Mouse (Mus musculus) frontal cortex, adult (tissue): ENCODE data around the gene Adgrg5.

Experiments
- ATAC-seq: cut with Nextera tagmentation; 2 replicates; pipeline ENCODE4 v1.9.2; 2017; ENCODE audit warnings: mild to moderate bottlenecking, moderate library complexity, mixed read lengths; ENCODE audit not compliant: low TSS enrichment

The Adgrg5 gene

GRCm38 (mm10) chr8:94923405-94923804 is at the start of gene Adgrg5:
Gene Adgrg5, plus strand, starts transcription at chr8:94923694.
- ATAC-seq = no peak

GRCm38 (mm10) chr8:94874358-94874757 is 49.1 kb upstream of the Adgrg5 start:
- peak; percentile 57 for ATAC-seq

GRCm38 (mm10) chr8:94875096-94875870 is 48.2 kb upstream of the Adgrg5 start:
- ATAC-seq = no peak

GRCm38 (mm10) chr8:94875871-94876150 is 47.7 kb upstream of the Adgrg5 start:
- ATAC-seq = no peak

- peak; percentile 68 for ATAC-seq
Observed at GRCm38 (mm10) chr8:94876197-94876730, 47.2 kb upstream of the Adgrg5 start, which contains the start of gene Dok4. Gene Dok4, minus strand, starts transcription at chr8:94876330.

GRCm38 (mm10) chr8:94876820-94877219 is 46.7 kb upstream of the Adgrg5 start:
- ATAC-seq = no peak

GRCm38 (mm10) chr8:94880742-94881141 is 42.8 kb upstream of the Adgrg5 start:
- ATAC-seq = no peak

GRCm38 (mm10) chr8:94888383-94889036 is 35.0 kb upstream of the Adgrg5 start:
- ATAC-seq = no peak

GRCm38 (mm10) chr8:94892917-94893316 is 30.6 kb upstream of the Adgrg5 start:
- ATAC-seq = no peak

GRCm38 (mm10) chr8:94899262-94899661 is 24.2 kb upstream of the Adgrg5 start:
- no peak for ATAC-seq

GRCm38 (mm10) chr8:94900617-94901016 is 22.9 kb upstream of the Adgrg5 start:
- ATAC-seq = no peak

GRCm38 (mm10) chr8:94901031-94901430 is 22.5 kb upstream of the Adgrg5 start:
- ATAC-seq = no peak

GRCm38 (mm10) chr8:94903709-94904108 is 19.8 kb upstream of the Adgrg5 start:
- ATAC-seq = no peak

GRCm38 (mm10) chr8:94904450-94905175 is 18.9 kb upstream of the Adgrg5 start:
- ATAC-seq = no peak

GRCm38 (mm10) chr8:94907591-94908300 is 15.7 kb upstream of the Adgrg5 start:
- ATAC-seq = no peak

GRCm38 (mm10) chr8:94908847-94909246 is 14.6 kb upstream of the Adgrg5 start:
- peak; percentile 73 for ATAC-seq

- ATAC-seq = peak; percentile 69
Observed at GRCm38 (mm10) chr8:94913061-94913660, 10.3 kb upstream of the Adgrg5 start.

GRCm38 (mm10) chr8:94914256-94914655 is 9.2 kb upstream of the Adgrg5 start:
- no peak for ATAC-seq

- no peak for ATAC-seq
Observed at GRCm38 (mm10) chr8:94914701-94915101, 8.8 kb upstream of the Adgrg5 start.

- no peak for ATAC-seq
Observed at GRCm38 (mm10) chr8:94916311-94916959, 7.1 kb upstream of the Adgrg5 start.

- ATAC-seq = no peak
Observed at GRCm38 (mm10) chr8:94916960-94917324, 6.6 kb upstream of the Adgrg5 start.
